Mouse (Mus musculus) CH12.LX (cell line): Measurements from ENCODE around the gene Hist1h4f. TPM values are rescaled to one million over a fixed set of nuclear protein-coding genes. Genes with fewer than 3 reads are reported as not detected.

ENCODE experiments used
- DNase-seq: peaks from one replicate; pipeline ENCODE4 v3.0.0-alpha.2; 2013; ENCODE audit errors: extremely low read depth
- H3K27ac ChIP-seq: 2 replicates; pipeline ENCODE4 v1.5.1; 2012; ENCODE audit warnings: low read depth, mild to moderate bottlenecking, control low read depth, moderate library complexity; ENCODE audit not compliant: insufficient read depth
- H3K27me3 ChIP-seq: replicated peaks from 2 replicates; pipeline ENCODE3; 2012; ENCODE audit warnings: inconsistent platforms
- H3K36me3 ChIP-seq, 2 experiments: replicated peaks in 1 of 2; 2 replicates each; pipeline versions ENCODE3 to v1.6.1; 2012; ENCODE audit warnings: inconsistent platforms in 1 of 2, low read length in 1 of 2, mild to moderate bottlenecking in 1 of 2, mixed read lengths in 1 of 2, moderate library complexity in 1 of 2; ENCODE audit not compliant: control insufficient read depth in 1 of 2, insufficient read depth in 1 of 2
- H3K4me1 ChIP-seq, 2 experiments: 2 replicates each; pipeline ENCODE4 v1.6.1; 2012; ENCODE audit warnings: inconsistent platforms in 1 of 2, moderate library complexity in 1 of 2; ENCODE audit not compliant: insufficient read depth in 2 of 2, control insufficient read depth in 1 of 2
- H3K4me2 ChIP-seq: 2 replicates; pipeline ENCODE4 v1.6.1; 2012; ENCODE audit warnings: low read depth, mild to moderate bottlenecking, control low read depth; ENCODE audit not compliant: poor library complexity, insufficient read depth, severe bottlenecking
- H3K4me3 ChIP-seq, 3 experiments: fragments of 150-350 bp in 1 of 3; sonication (generic) in 1 of 3; replicated peaks in 1 of 3; 2 replicates each; pipeline versions ENCODE3 to v1.5.1; 2011 to 2012; ENCODE audit warnings: low read depth in 2 of 3, low read length in 2 of 3, mild to moderate bottlenecking in 2 of 3, moderate library complexity in 2 of 3, control low read depth in 1 of 3, improper control_type of control experiment in 1 of 3, inconsistent platforms in 1 of 3, mixed read lengths in 1 of 3; ENCODE audit not compliant: poor library complexity in 1 of 3
- H3K79me2 ChIP-seq: replicated peaks from 2 replicates; pipeline ENCODE4 v1.6.1; 2012; ENCODE audit warnings: mild to moderate bottlenecking, moderate library complexity; ENCODE audit not compliant: control insufficient read depth, poor library complexity, insufficient read depth, severe bottlenecking; ENCODE audit errors: extremely low read depth
- H3K9ac ChIP-seq: 2 replicates; pipeline ENCODE4 v1.6.1; 2012; ENCODE audit warnings: low read depth, mild to moderate bottlenecking, control low read depth, moderate library complexity; ENCODE audit not compliant: insufficient read depth
- H3K9me3 ChIP-seq: replicated peaks from 2 replicates; pipeline ENCODE3; 2012; ENCODE audit warnings: low read length, inconsistent platforms, mixed read lengths
- CHD1 ChIP-seq: IDR thresholded peaks from 2 replicates; pipeline ENCODE4 v1.6.1; 2012; ENCODE audit warnings: low read depth, low read length, improper control_type of control experiment, inconsistent platforms
- CHD2 ChIP-seq: IDR thresholded peaks from 2 replicates; pipeline ENCODE4 v1.6.1; 2011; ENCODE audit warnings: low read length, improper control_type of control experiment
- E2F4 ChIP-seq: IDR thresholded peaks from 2 replicates; pipeline ENCODE4 v1.6.1; 2011; ENCODE audit warnings: low read depth, low read length, improper control_type of control experiment; ENCODE audit not compliant: insufficient replicate concordance
- ELF1 ChIP-seq: IDR thresholded peaks from 2 replicates; pipeline ENCODE4 v1.6.1; 2014; ENCODE audit warnings: low read depth, mild to moderate bottlenecking, inconsistent platforms, low read length, improper control_type of control experiment
- EP300 ChIP-seq: IDR thresholded peaks from 2 replicates; pipeline ENCODE4 v1.6.1; 2011; ENCODE audit warnings: low read length, improper control_type of control experiment
- HCFC1 ChIP-seq: IDR thresholded peaks from 2 replicates; pipeline ENCODE4 v1.6.1; 2012; ENCODE audit warnings: low read depth, mild to moderate bottlenecking, inconsistent platforms, low read length, improper control_type of control experiment
- IRF4 ChIP-seq: IDR thresholded peaks from 2 replicates; pipeline ENCODE4 v1.6.1; 2014; ENCODE audit warnings: low read depth, mild to moderate bottlenecking, inconsistent platforms, low read length, improper control_type of control experiment
- MAFK ChIP-seq: IDR thresholded peaks from 2 replicates; pipeline ENCODE4 v1.6.1; 2011; ENCODE audit warnings: low read length, improper control_type of control experiment; ENCODE audit not compliant: insufficient replicate concordance
- NELFE ChIP-seq: IDR thresholded peaks from 2 replicates; pipeline ENCODE4 v1.6.1; 2011; ENCODE audit warnings: low read depth, low read length, improper control_type of control experiment
- NRF1 ChIP-seq: IDR thresholded peaks from 2 replicates; pipeline ENCODE4 v1.6.1; 2014; ENCODE audit warnings: low read depth, mild to moderate bottlenecking, inconsistent platforms, low read length, improper control_type of control experiment, moderate library complexity
- PAX5 ChIP-seq: IDR thresholded peaks from 2 replicates; pipeline ENCODE4 v1.6.1; 2012; ENCODE audit warnings: low read length, inconsistent platforms, mixed read lengths
- RCOR1 ChIP-seq: conservative IDR thresholded peaks from 2 replicates; pipeline ENCODE4 v1.6.1; 2012; ENCODE audit warnings: low read depth, mild to moderate bottlenecking, inconsistent platforms, low read length, improper control_type of control experiment
- SIN3A ChIP-seq: IDR thresholded peaks from 2 replicates; pipeline ENCODE4 v1.6.1; 2012; ENCODE audit warnings: low read length, improper control_type of control experiment, inconsistent platforms
- TBP ChIP-seq: conservative IDR thresholded peaks from 2 replicates; pipeline ENCODE4 v1.6.1; 2011; ENCODE audit warnings: low read depth, low read length, improper control_type of control experiment
- TCF12 ChIP-seq: IDR thresholded peaks from 2 replicates; pipeline ENCODE4 v1.6.1; 2014; ENCODE audit warnings: low read depth, mild to moderate bottlenecking, inconsistent platforms, low read length, improper control_type of control experiment
- UBTF ChIP-seq: IDR thresholded peaks from 2 replicates; pipeline ENCODE4 v1.6.1; 2012; ENCODE audit warnings: low read depth, mild to moderate bottlenecking, inconsistent platforms, low read length, improper control_type of control experiment, moderate library complexity
- ZMIZ1 ChIP-seq: IDR thresholded peaks from 2 replicates; pipeline ENCODE4 v1.6.1; 2012; ENCODE audit warnings: low read depth, mild to moderate bottlenecking, inconsistent platforms, low read length, improper control_type of control experiment
- dilution Hi-C: fragments of 300-500 bp; cut with MboI; formaldehyde crosslinking; loops from 2 replicates; pipeline ENCODE4 v1.14.3; 2020; ENCODE audit warnings: low sequenced_read_pairs; ENCODE audit not compliant: extremely low pct_unique_long_range_greater_than_20kb, extremely low pct_ligation_motif_present
- in situ Hi-C: fragments of 300-500 bp; cut with MboI; formaldehyde crosslinking; loops from 3 replicates; pipeline ENCODE4 v1.14.3; 2019; ENCODE audit warnings: low sequenced_read_pairs, low pct_ligation_motif_present, low pct_unique_long_range_greater_than_20kb, mixed read lengths
- polyA plus RNA-seq: library from polyadenylated mRNA; unstranded; fragments of >175 nt; gene quantifications from 2 replicates; pipeline ENCODE4 v1.2.1, GENCODE M21; 2012; ENCODE audit warnings: low read depth; ENCODE audit not compliant: insufficient read length
- total RNA-seq, 2 experiments: library from RNA; depleted of rRNA; stranded (reverse); fragments of 300-350 nt in 1 of 2; fragments of >200 nt in 1 of 2; gene quantifications; 2 replicates each; pipeline ENCODE4 v1.2.3; 2012 to 2014

Gene Hist1h4f
- total and polyA plus RNA-seq, 3 experiments = 9.0 to 4,902 (median 27.1) TPM

DNA sequence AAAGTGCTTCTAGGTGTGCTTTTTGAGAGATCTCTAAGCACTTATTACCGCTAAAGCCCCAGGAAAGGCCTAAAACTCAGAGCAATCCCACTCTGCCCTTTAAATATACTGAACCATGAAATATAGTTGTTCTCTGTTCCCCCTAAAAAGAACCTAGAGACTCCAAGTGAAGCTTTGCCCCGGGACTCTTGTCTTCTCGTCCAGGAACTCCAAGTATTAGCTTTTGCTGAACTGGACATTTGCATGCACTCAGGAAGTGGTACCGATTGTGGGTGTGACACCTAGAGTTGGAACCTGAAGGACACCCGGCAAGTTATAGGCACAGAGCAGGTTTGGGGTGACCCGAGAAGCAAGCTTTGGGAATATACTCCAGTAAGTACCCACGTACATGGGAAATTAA is 39.8 kb upstream of the Hist1h4f start:
- Histone ChIP-seq H3K9ac (peak overlapping the region; percentile 40; the same call in 1 of the 2 replicates), H3K79me2 (no peaks in the 10 kb centered on the region), H3K4me1 (peaks cover 0 to 45% of the 10 kb centered on the region in 2 experiments; a peak in 3 of 4 replicates), H3K4me3 (no peak overlapping the region), H3K9me3 (no peaks in the 10 kb centered on the region), H3K27me3 (no peaks in the 10 kb centered on the region), H3K27ac (no peak overlapping the region), H3K36me3 (no peaks in the 10 kb centered on the region), H3K4me2 (peak overlapping the region; percentile 51)
- dilution Hi-C loops = no loop called here
- no peak for DNase-seq
- in situ Hi-C loops = loop anchor here (5.0 kb wide), 1 partner anchor 159 kb away; no protein-coding TSS in a partner anchor
- TF ChIP-seq ZMIZ1 (no peak), TCF12 (peak; percentile 46; the same call in 1 of the 2 replicates), ELF1 (peak; percentile 76), PAX5 (no peak), HCFC1 (peak; percentile 33; the same call in 1 of the 2 replicates), E2F4 (0 out of 2 replicates have a peak, but pooled peaks have one; percentile 60), NELFE (peak; percentile 51; the same call in 1 of the 2 replicates), UBTF (no peak), EP300 (peak; percentile 38; the same call in 1 of the 2 replicates), TBP (0 out of 2 replicates have a peak, but pooled peaks have one; percentile 23), SIN3A (peak; percentile 35; the same call in 1 of the 2 replicates), MAFK (peak; percentile 34; the same call in 1 of the 2 replicates), IRF4 (no peak; the same call in 1 of the 2 replicates), NRF1 (no peak), RCOR1 (0 out of 2 replicates have a peak, but pooled peaks have one; percentile 32)

DNA sequence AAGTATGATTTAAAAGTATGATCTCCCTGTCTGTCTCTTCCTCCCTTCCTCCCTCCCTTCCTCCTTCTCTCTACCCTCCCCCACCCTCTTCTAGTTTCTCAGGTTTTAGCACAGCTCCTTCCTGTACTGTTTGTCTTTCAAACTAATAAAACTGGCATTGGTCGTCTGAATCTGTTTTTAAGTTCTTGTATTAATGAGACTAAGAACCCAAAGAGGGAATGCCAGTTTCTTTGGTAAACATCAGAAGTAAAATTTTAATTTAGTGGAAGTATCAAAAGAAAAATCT is 35.4 kb upstream of the Hist1h4f start:
- H3K4me1 ChIP-seq = peaks cover 3 to 51% of the 10 kb centered on the region in 2 experiments
- dilution Hi-C loops (no loop called here), in situ Hi-C loops (no loop called here)
- peak; percentile 42 for DNase-seq
- H3K27ac ChIP-seq = peak overlapping the region; percentile 74; the same call in 1 of the 2 replicates
- no peaks in the 10 kb centered on the region for H3K36me3 ChIP-seq
- H3K79me2 ChIP-seq = no peaks in the 10 kb centered on the region
- H3K9me3 ChIP-seq = no peaks in the 10 kb centered on the region
- H3K4me2 ChIP-seq = peak overlapping the region; percentile 97
- peak overlapping the region; percentile 94 for H3K9ac ChIP-seq
- H3K4me3 ChIP-seq = no peak overlapping the region
- peak; percentile 81 for TF ChIP-seq CHD2
- TF ChIP-seq CHD1 = no peak
- no peaks in the 10 kb centered on the region for H3K27me3 ChIP-seq
